Mouse (Mus musculus) forebrain, embryonic 11.5 days (tissue): Measurements from ENCODE around the gene Scd4. TPM values are rescaled to one million over a fixed set of nuclear protein-coding genes. Genes with fewer than 3 reads are reported as not detected.

Experiments
- ATAC-seq: fragments of 200-750 bp; cut with Nextera tagmentation; replicated peaks from 2 replicates; pipeline ENCODE4 v1.8.0; 2017; ENCODE audit warnings: moderate TSS enrichment; ENCODE audit not compliant: low FRiP score
- DNase-seq: peaks from one replicate; pipeline ENCODE4 v3.0.0-alpha.2; 2017; ENCODE audit warnings: low spot score
- H3K27ac ChIP-seq: fragments of 300-500 bp; sonication (generic); 2 replicates; pipeline ENCODE4 v1.5.1; 2014; ENCODE audit warnings: low read depth, low read length
- H3K27me3 ChIP-seq: fragments of 300-500 bp; sonication (generic); 2 replicates; pipeline ENCODE4 v1.6.1; 2014; ENCODE audit warnings: mild to moderate bottlenecking, low read length, mixed read lengths; ENCODE audit not compliant: control insufficient read depth, insufficient read depth
- H3K36me3 ChIP-seq: fragments of 300-500 bp; sonication (generic); 2 replicates; pipeline ENCODE4 v1.6.1; 2014; ENCODE audit warnings: mild to moderate bottlenecking, low read length, moderate library complexity, mixed read lengths; ENCODE audit not compliant: control insufficient read depth, insufficient read depth
- H3K4me1 ChIP-seq: fragments of 300-500 bp; sonication (generic); replicated peaks from 2 replicates; pipeline ENCODE4 v1.6.1; 2014; ENCODE audit warnings: low read length, mixed read lengths; ENCODE audit not compliant: control insufficient read depth, insufficient read depth
- H3K4me2 ChIP-seq: fragments of 300-500 bp; sonication (generic); 2 replicates; pipeline ENCODE4 v1.6.1; 2014; ENCODE audit warnings: low read depth, mild to moderate bottlenecking, low read length, moderate library complexity, mixed read lengths; ENCODE audit not compliant: severe bottlenecking
- H3K4me3 ChIP-seq: fragments of 300-500 bp; sonication (generic); 2 replicates; pipeline ENCODE4 v1.5.1; 2014; ENCODE audit warnings: low read depth, low read length
- H3K9ac ChIP-seq: fragments of 300-500 bp; sonication (generic); 2 replicates; pipeline ENCODE4 v1.6.1; 2014; ENCODE audit warnings: low read length
- H3K9me3 ChIP-seq: fragments of 300-500 bp; sonication (generic); 2 replicates; pipeline ENCODE4 v1.6.1; 2016; ENCODE audit warnings: low read length, mixed read lengths; ENCODE audit not compliant: control insufficient read depth
- WGBS: fragments of 180-500 bp; shearing (Covaris S2); extraction: QIAGEN DNeasy Blood & Tissue Kit; methylation state at CpG from one replicate; pipeline ENCODE4 v1.1.7; 2014; 5-methylcytosine and 5-hydroxymethylcytosine counted together
- polyA plus RNA-seq: library from polyadenylated mRNA; unstranded; fragments of >200 nt; fragmentation: Nextera tagmentation; extraction: Ambion mirVana; gene quantifications from 2 replicates; pipeline ENCODE4 v1.2.1, GENCODE M21; 2014

Scd4 gene
- not detected in 2 replicates for polyA plus RNA-seq

GRCm38 (mm10) chr19:44332833-44333623 is at the start of gene Scd4:
TSS of gene Scd4 (plus strand) at chr19:44333092.
- DNase-seq: no peak
- Histone ChIP-seq H3K9ac (no peak within 1 kb of the TSS), H3K4me3 (no peak within 1 kb of the TSS), H3K9me3 (no peaks in the 10 kb centered on the region), H3K4me1 (no peaks in the 10 kb centered on the region), H3K4me2 (no peak within 1 kb of the TSS), H3K36me3 (no peaks in the 10 kb centered on the region), H3K27ac (no peak within 1 kb of the TSS), H3K27me3 (no peaks in the 10 kb centered on the region)
- 92% methylated on average over 10 of the region's 10 CpGs for WGBS
- no peak for ATAC-seq

- H3K4me1 ChIP-seq: peaks cover 19% of the 10 kb centered on the region; the same call in 1 of the 2 replicates
Observed at GRCm38 (mm10) chr19:44283157-44284024, 49.5 kb upstream of the Scd4 start.

GRCm38 (mm10) chr19:44284025-44284695 is 48.7 kb upstream of the Scd4 start:
- ATAC-seq (peak; percentile 99), DNase-seq (peak; percentile 99)
- Histone ChIP-seq H3K4me2 (peak overlapping the region; percentile 66), H3K9ac (peak overlapping the region; percentile 41), H3K27me3 (no peaks in the 10 kb centered on the region), H3K9me3 (no peaks in the 10 kb centered on the region), H3K27ac (peak overlapping the region; percentile 93), H3K4me3 (peak overlapping the region; percentile 25), H3K36me3 (no peaks in the 10 kb centered on the region), H3K4me1 (peaks cover 19% of the 10 kb centered on the region; the same call in 1 of the 2 replicates)
- under 1% methylated on average over 37 of the region's 38 CpGs for WGBS

More at GRCm38 (mm10) chr19:44283157-44284024, 49.5 kb upstream of the Scd4 start:
- H3K27me3 ChIP-seq: no peaks in the 10 kb centered on the region
- ATAC-seq: peak; percentile 0; the same call in 1 of the 2 replicates
- H3K27ac ChIP-seq: peak overlapping the region; percentile 93
- peak overlapping the region; percentile 66 for H3K4me2 ChIP-seq
- peak overlapping the region; percentile 41; the same call in 1 of the 2 replicates for H3K9ac ChIP-seq
- H3K9me3 ChIP-seq: no peaks in the 10 kb centered on the region
- peak overlapping the region; percentile 25 for H3K4me3 ChIP-seq
- no peaks in the 10 kb centered on the region for H3K36me3 ChIP-seq
- no peak for DNase-seq
- WGBS: 33% methylated on average over 15 of the region's 15 CpGs

GRCm38 (mm10) chr19:44284723-44285122 is 48.2 kb upstream of the Scd4 start:
- no peaks in the 10 kb centered on the region for H3K36me3 ChIP-seq
- no peaks in the 10 kb centered on the region for H3K27me3 ChIP-seq
- H3K4me3 ChIP-seq: peak overlapping the region; percentile 25
- peak overlapping the region; percentile 39 for H3K9ac ChIP-seq
- DNase-seq (no peak), ATAC-seq (peak; percentile 21; the same call in 1 of the 2 replicates)
- no peaks in the 10 kb centered on the region for H3K9me3 ChIP-seq
- 3% methylated on average over 11 of the region's 11 CpGs for WGBS
- H3K4me1 ChIP-seq: peaks cover 19% of the 10 kb centered on the region; the same call in 1 of the 2 replicates
- H3K27ac ChIP-seq: peak overlapping the region; percentile 88
- H3K4me2 ChIP-seq: peak overlapping the region; percentile 66

- no peak overlapping the region for H3K4me2 ChIP-seq
- no peak for ATAC-seq
- H3K4me3 ChIP-seq: no peak overlapping the region
- H3K9me3 ChIP-seq: no peaks in the 10 kb centered on the region
- H3K4me1 ChIP-seq: peaks cover 18% of the 10 kb centered on the region; the same call in 1 of the 2 replicates
- H3K27me3 ChIP-seq: no peaks in the 10 kb centered on the region
- no peak for DNase-seq
- H3K27ac ChIP-seq: no peak overlapping the region
- H3K36me3 ChIP-seq: no peaks in the 10 kb centered on the region
- WGBS: 95% methylated on average over 8 of the region's 8 CpGs
- H3K9ac ChIP-seq: no peak overlapping the region
Observed at GRCm38 (mm10) chr19:44285554-44285953, 47.3 kb upstream of the Scd4 start.

- ATAC-seq: no peak
- H3K4me3 ChIP-seq: no peak overlapping the region
- H3K27me3 ChIP-seq: no peaks in the 10 kb centered on the region
- no peak overlapping the region for H3K4me2 ChIP-seq
- no peaks in the 10 kb centered on the region for H3K36me3 ChIP-seq
- no peak for DNase-seq
- H3K9ac ChIP-seq: no peak overlapping the region
- no peaks in the 10 kb centered on the region for H3K9me3 ChIP-seq
- WGBS: 56% methylated on average over 2 of the region's 2 CpGs
- H3K27ac ChIP-seq: no peak overlapping the region
- peaks cover 17% of the 10 kb centered on the region; the same call in 1 of the 2 replicates for H3K4me1 ChIP-seq
Observed at GRCm38 (mm10) chr19:44286109-44286508, 46.8 kb upstream of the Scd4 start.

- no peaks in the 10 kb centered on the region for H3K36me3 ChIP-seq
- 76% methylated on average over 11 of the region's 11 CpGs for whole genome bisulfite sequencing
- H3K27ac ChIP-seq: no peak overlapping the region
- no peaks in the 10 kb centered on the region for H3K9me3 ChIP-seq
- no peak overlapping the region for H3K4me3 ChIP-seq
- H3K4me1 ChIP-seq: peaks cover 24% of the 10 kb centered on the region; the same call in 1 of the 2 replicates
- no peak for ATAC-seq
- no peak for DNase-seq
- no peaks in the 10 kb centered on the region for H3K27me3 ChIP-seq
- H3K4me2 ChIP-seq: no peak overlapping the region
- H3K9ac ChIP-seq: no peak overlapping the region
Observed at GRCm38 (mm10) chr19:44287415-44288110, 45.3 kb upstream of the Scd4 start.
